Mouse (Mus musculus) ES-E14 (cell line): ENCODE data around the gene Lrmda. TPM values are rescaled to one million over a fixed set of nuclear protein-coding genes. Genes with fewer than 3 reads are reported as not detected.

Experiments used
- DNase-seq: peaks from one replicate; pipeline ENCODE4 v3.0.0-alpha.2; 2013; ENCODE audit warnings: low read depth, low spot score
- H3K27ac ChIP-seq: 2 replicates; pipeline ENCODE4 v1.5.1; 2012; ENCODE audit warnings: low read depth, mild to moderate bottlenecking, low read length, moderate library complexity, mixed read lengths; ENCODE audit not compliant: poor library complexity, insufficient read depth, severe bottlenecking
- H3K36me3 ChIP-seq: 2 replicates; pipeline ENCODE4 v1.6.1; 2012; ENCODE audit warnings: mild to moderate bottlenecking, low read length, moderate library complexity, mixed read lengths; ENCODE audit not compliant: control insufficient read depth, poor library complexity, insufficient read depth, severe bottlenecking
- H3K4me1 ChIP-seq, 2 experiments: fragments of 150-350 bp in 1 of 2; sonication (generic) in 1 of 2; 2 replicates each; pipeline ENCODE4 v1.6.1; 2012; ENCODE audit warnings: low read length in 2 of 2, mild to moderate bottlenecking in 1 of 2, mixed read lengths in 1 of 2; ENCODE audit not compliant: control insufficient read depth in 2 of 2, insufficient read depth in 2 of 2, poor library complexity in 1 of 2
- H3K4me3 ChIP-seq, 2 experiments: fragments of 150-350 bp in 1 of 2; sonication (generic) in 1 of 2; 2 replicates each; pipeline ENCODE4 v1.5.1; 2012; ENCODE audit warnings: low read length in 2 of 2, low read depth in 1 of 2, mild to moderate bottlenecking in 1 of 2, mixed read lengths in 1 of 2; ENCODE audit not compliant: insufficient read depth in 1 of 2, poor library complexity in 1 of 2, severe bottlenecking in 1 of 2
- H3K9ac ChIP-seq: 2 replicates; pipeline ENCODE4 v1.6.1; 2012; ENCODE audit warnings: low read depth, mild to moderate bottlenecking, low read length, mixed read lengths; ENCODE audit not compliant: poor library complexity, insufficient read depth, severe bottlenecking
- H3K9me3 ChIP-seq: fragments of 150-350 bp; sonication (generic); 2 replicates; pipeline ENCODE4 v1.6.1; 2012; ENCODE audit warnings: low read depth, mild to moderate bottlenecking, low read length; ENCODE audit not compliant: control insufficient read depth, insufficient read depth
- CHD2 ChIP-seq: IDR thresholded peaks from 2 replicates; pipeline ENCODE4 v1.6.1; 2014; ENCODE audit warnings: mild to moderate bottlenecking, low read depth, low read length, inconsistent platforms
- HCFC1 ChIP-seq: IDR thresholded peaks from 2 replicates; pipeline ENCODE4 v1.6.1; 2012; ENCODE audit warnings: low read length, inconsistent platforms, borderline replicate concordance; ENCODE audit not compliant: insufficient read depth
- MAFK ChIP-seq: IDR thresholded peaks from 2 replicates; pipeline ENCODE4 v1.6.1; 2014; ENCODE audit warnings: mild to moderate bottlenecking, low read depth, low read length, inconsistent platforms; ENCODE audit not compliant: insufficient read depth
- ZC3H11A ChIP-seq: IDR thresholded peaks from 2 replicates; pipeline ENCODE4 v1.6.1; 2012; ENCODE audit warnings: low read depth, mild to moderate bottlenecking, inconsistent platforms, low read length, borderline replicate concordance
- ZNF384 ChIP-seq: IDR thresholded peaks from 2 replicates; pipeline ENCODE4 v1.6.1; 2012; ENCODE audit warnings: low read depth, low read length, inconsistent platforms
- in situ Hi-C, 2 experiments: fragments of 600-800 bp; cut with MboI; formaldehyde crosslinking; loops; one replicate each; pipeline ENCODE4 v1.15.1; 2025; ENCODE audit warnings: low sequenced_read_pairs in 2 of 2, inconsistent platforms in 1 of 2; ENCODE audit not compliant: unreplicated experiment in 2 of 2
- total RNA-seq: library from RNA; depleted of rRNA; stranded (reverse); fragments of 300-350 nt; gene quantifications from 2 replicates; pipeline ENCODE4 v1.2.3, GENCODE M21; 2012

Lrmda gene
- total RNA-seq, 1 experiment: 0.22 TPM

GRCm38 (mm10) chr14:22651131-22651952 lies 631.8 kb downstream of the Lrmda start:
- no peak overlapping the region for H3K4me3 ChIP-seq
- no peaks in the 10 kb centered on the region for H3K9me3 ChIP-seq
- H3K4me1 ChIP-seq: no peaks in the 10 kb centered on the region; a peak in 1 of 4 replicates
- in situ Hi-C loops: no loop called here
- TF ChIP-seq HCFC1 (no peak), ZNF384 (no peak), CHD2 (no peak), MAFK (no peak), ZC3H11A (no peak)
- no peak overlapping the region for H3K27ac ChIP-seq
- no peak overlapping the region for H3K9ac ChIP-seq
- no peaks in the 10 kb centered on the region for H3K36me3 ChIP-seq
- no peak for DNase-seq

DNA sequence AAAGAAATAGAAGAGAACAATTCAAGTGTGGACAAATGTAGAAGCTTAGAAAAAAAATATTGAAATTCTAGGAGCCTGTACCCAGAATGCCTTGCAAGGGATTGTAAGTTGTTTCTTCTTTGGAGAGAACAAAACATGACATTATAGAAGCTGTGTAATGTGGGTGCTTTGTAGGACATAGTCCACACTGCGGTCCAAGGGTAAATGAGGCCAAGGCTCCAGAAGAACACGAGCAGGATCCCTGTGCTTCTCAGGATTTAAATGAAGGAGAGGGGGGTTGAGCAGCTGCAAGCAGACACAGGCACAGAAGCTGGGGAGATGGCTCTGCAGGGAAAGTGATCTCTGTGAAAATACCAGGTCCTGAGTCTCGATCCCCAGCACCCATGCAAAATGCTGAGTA lies 643.0 kb downstream of the Lrmda start:
- Histone ChIP-seq H3K4me1 (no peaks in the 10 kb centered on the region), H3K27ac (no peak overlapping the region), H3K4me3 (no peak overlapping the region), H3K36me3 (no peaks in the 10 kb centered on the region), H3K9ac (no peak overlapping the region), H3K9me3 (no peaks in the 10 kb centered on the region)
- in situ Hi-C loops: no loop called here
- TF ChIP-seq ZNF384: no peak
- TF ChIP-seq CHD2: no peak
- TF ChIP-seq ZC3H11A: no peak
- no peak for TF ChIP-seq HCFC1
- no peak for TF ChIP-seq MAFK
- DNase-seq: no peak

- Histone ChIP-seq H3K4me1 (no peaks in the 10 kb centered on the region), H3K9me3 (no peaks in the 10 kb centered on the region), H3K4me3 (no peak overlapping the region), H3K9ac (no peak overlapping the region), H3K27ac (no peak overlapping the region), H3K36me3 (no peaks in the 10 kb centered on the region)
- in situ Hi-C loops: no loop called here
- DNase-seq: no peak
- TF ChIP-seq ZNF384 (no peak), CHD2 (no peak), MAFK (no peak), HCFC1 (no peak)
Measured at GRCm38 (mm10) chr14:22666437-22666836, 646.9 kb downstream of the Lrmda start.

DNA sequence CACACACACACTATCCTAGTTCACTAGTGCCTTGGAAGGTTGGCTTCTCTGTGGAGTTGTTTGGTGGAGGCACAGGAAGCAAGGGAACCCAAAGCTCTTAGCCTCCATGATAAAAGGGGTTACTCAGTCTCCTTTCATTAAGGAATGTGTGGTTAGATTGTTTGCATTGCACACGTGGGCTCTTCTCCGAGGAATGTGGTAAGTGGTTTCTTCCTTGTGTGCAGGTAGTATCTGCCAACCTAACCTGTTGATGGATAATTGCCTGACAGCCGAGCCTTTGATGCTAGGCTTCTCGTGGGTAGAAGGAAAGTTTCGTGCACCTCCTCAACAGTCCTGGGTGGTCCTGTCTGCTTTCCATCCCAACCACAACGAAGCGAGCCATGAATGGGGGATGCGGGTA lies 648.8 kb downstream of the Lrmda start:
- H3K27ac ChIP-seq: no peak overlapping the region
- DNase-seq: no peak
- no peak overlapping the region for H3K9ac ChIP-seq
- H3K4me1 ChIP-seq: no peaks in the 10 kb centered on the region
- no peaks in the 10 kb centered on the region for H3K9me3 ChIP-seq
- H3K36me3 ChIP-seq: no peaks in the 10 kb centered on the region
- TF ChIP-seq HCFC1 (no peak), CHD2 (no peak), ZC3H11A (no peak), ZNF384 (no peak), MAFK (no peak)
- H3K4me3 ChIP-seq: no peak overlapping the region
- in situ Hi-C loops: no loop called here
